Mouse (Mus musculus): ENCODE results near the gene Mllt1. TPM values are rescaled to one million over a fixed set of nuclear protein-coding genes. Genes with fewer than 3 reads are reported as not detected.

Mllt1 gene
- total RNA-seq, 1 experiment from 2014 or later, result 13.8 TPM

DNA sequence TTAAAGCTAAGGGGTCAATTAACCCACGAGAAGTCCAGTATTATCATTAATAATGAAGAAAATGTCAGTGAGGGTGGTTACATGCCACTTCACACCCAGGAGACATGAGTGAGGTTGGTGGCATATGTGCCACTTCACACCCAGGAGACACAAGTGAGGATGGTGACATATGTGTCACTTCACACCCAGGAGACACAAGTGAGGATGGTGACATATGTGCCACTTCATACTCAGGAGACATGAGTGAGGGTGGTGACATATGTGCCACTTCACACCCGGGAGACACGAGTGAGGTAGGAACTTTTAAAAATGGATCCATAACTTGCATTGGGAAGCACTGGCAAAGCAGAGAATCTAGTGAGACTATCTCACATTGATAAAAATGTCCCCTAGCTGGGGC lies 84.0 kb downstream of the Mllt1 start:
- ATAC-seq (ENCODE audit: extremely low read depth, insufficient number of reproducible peaks, low FRiP score, poor library complexity, severe bottlenecking), result no peak

DNA sequence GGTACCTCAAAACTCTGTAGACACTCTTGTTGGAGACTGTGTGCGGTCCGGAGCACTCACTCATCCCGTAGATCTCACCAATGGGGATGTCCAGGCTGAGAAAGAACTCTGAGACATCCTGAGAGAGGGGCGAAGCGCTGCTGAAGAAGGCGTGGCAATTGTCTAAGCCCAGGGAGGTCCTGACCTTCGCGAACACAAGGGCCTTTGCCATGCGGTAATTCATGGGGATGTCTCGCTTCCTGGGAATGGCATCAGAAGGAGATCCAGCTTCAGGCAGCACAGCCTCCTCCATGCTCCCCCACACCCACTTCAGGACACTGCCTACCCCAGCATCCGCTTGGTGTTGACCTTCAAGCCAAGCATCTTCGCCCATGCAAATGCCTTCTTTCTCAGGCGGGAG lies 85.5 kb downstream of the Mllt1 start:
- ATAC-seq (ENCODE audit: extremely low read depth, insufficient number of reproducible peaks, low FRiP score, poor library complexity, severe bottlenecking), result no peak

DNA sequence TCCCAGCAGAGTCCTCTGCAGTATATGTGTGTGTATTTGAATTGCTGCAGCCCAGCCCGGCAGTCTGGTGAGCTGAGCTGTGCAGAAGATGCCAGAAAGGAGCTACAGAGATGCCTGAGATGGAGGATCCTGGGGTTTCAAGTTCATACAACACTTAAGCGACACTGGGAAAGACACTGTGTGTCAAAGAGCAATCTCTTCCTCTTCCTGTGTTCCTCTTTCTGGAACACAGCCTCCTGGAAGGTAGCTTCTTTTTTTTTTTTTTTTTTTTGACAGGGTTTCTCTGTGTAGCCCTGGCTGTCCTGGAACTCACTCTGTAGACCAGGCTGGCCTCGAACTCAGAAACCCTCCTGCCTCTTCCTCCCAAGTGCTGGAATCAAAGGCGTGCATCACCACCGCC lies 86.4 kb downstream of the Mllt1 start:
- ATAC-seq (ENCODE audit: extremely low read depth, insufficient number of reproducible peaks, low FRiP score, poor library complexity, severe bottlenecking), result no peak

DNA sequence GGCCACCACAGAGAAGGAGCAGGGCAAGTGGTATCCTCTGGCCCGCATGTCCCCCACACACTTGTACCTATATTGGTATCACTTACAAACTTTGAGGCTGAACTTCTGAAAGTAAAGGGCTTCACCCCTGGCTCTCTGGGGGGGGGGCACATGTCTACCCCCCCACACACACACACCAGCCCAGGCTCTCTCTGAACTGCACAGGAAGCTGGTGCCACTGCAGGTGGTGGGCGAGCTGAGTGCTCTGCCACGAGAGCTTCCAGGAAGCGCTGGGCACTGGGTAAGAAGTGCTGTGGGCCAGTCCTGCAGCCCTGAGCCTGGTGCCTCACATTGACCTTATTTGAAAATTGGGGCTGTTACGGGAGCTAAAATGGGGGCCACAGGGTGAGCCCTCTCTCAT lies 91.5 kb downstream of the Mllt1 start:
- ATAC-seq (ENCODE audit: extremely low read depth, insufficient number of reproducible peaks, low FRiP score, poor library complexity, severe bottlenecking), result no peak

Other genes with a start within 250 kb of the Mllt1 start
- 31.2 and 33.6 TPM in 2 replicates for gene Ndufa11, start 217.6 kb downstream of the Mllt1 start, total RNA-seq (2017)
- gene Vmac, start 217.4 kb downstream of the Mllt1 start, total RNA-seq (2017), result 10.7 and 10.8 TPM in 2 replicates
- not detected in 2 replicates for gene Nrtn, start 177.9 kb downstream of the Mllt1 start, total RNA-seq (2017)
- gene Dus3l, start 170.7 kb downstream of the Mllt1 start, total RNA-seq (2017), result 25.9 and 27.0 TPM in 2 replicates
- 0.25 and 0.58 TPM in 2 replicates for gene Prr22, start 165.2 kb downstream of the Mllt1 start, total RNA-seq (2017)
- gene Rfx2, start 104.4 kb downstream of the Mllt1 start, total RNA-seq (2017), result 8.6 and 11.1 TPM in 2 replicates
- gene Acsbg2, start 61.0 kb downstream of the Mllt1 start, total RNA-seq (2017), result not detected in 2 replicates
- not detected in 2 replicates for gene 1700061G19Rik, start 59.9 kb downstream of the Mllt1 start, total RNA-seq (2017)
- not detected in 2 replicates for gene Acer1, start 46.7 kb upstream of the Mllt1 start, total RNA-seq (2017)
- gene Clpp, start 54.9 kb upstream of the Mllt1 start, total RNA-seq (2017), result 23.0 and 28.9 TPM in 2 replicates
- 10.6 and 17.9 TPM in 2 replicates for gene Alkbh7, start 61.9 kb upstream of the Mllt1 start, total RNA-seq (2017)
- gene Pspn, start 64.6 kb upstream of the Mllt1 start, total RNA-seq (2017), result not detected in 2 replicates
- gene Gtf2f1, start 75.9 kb upstream of the Mllt1 start, total RNA-seq (2017), result 56.5 and 56.7 TPM in 2 replicates
- gene Gm17949, start 76.1 kb upstream of the Mllt1 start, total RNA-seq (2017), result not detected in 2 replicates
- gene Khsrp, start 96.1 kb upstream of the Mllt1 start, total RNA-seq (2017), result 54.5 and 58.2 TPM in 2 replicates
- not detected in 2 replicates for gene Slc25a41, start 106.2 kb upstream of the Mllt1 start, total RNA-seq (2017)
- gene Crb3, start 123.7 kb upstream of the Mllt1 start, total RNA-seq (2017), result 3.3 TPM in 2 replicates
- 3.4 and 3.6 TPM in 2 replicates for gene Slc25a23, start 124.4 kb upstream of the Mllt1 start, total RNA-seq (2017)
- 145 and 158 TPM in 2 replicates for gene Dennd1c, start 143.1 kb upstream of the Mllt1 start, total RNA-seq (2017)
- gene Tubb4a, start 152.4 kb upstream of the Mllt1 start, total RNA-seq (2017), result 0.37 and 0.70 TPM in 2 replicates
- 1.7 and 2.0 TPM in 2 replicates for gene Tnfsf9, start 169.9 kb upstream of the Mllt1 start, total RNA-seq (2017)
- not detected in 2 replicates for gene Cd70, start 214.4 kb upstream of the Mllt1 start, total RNA-seq (2017)